Mouse (Mus musculus) lung, postnatal 25 days (tissue): ENCODE results near the gene Clpp.

Experiments used
- DNase-seq: peaks from one replicate; pipeline ENCODE4 v3.0.0; 2022; ENCODE audit warnings: low spot score

Clpp gene

DNA sequence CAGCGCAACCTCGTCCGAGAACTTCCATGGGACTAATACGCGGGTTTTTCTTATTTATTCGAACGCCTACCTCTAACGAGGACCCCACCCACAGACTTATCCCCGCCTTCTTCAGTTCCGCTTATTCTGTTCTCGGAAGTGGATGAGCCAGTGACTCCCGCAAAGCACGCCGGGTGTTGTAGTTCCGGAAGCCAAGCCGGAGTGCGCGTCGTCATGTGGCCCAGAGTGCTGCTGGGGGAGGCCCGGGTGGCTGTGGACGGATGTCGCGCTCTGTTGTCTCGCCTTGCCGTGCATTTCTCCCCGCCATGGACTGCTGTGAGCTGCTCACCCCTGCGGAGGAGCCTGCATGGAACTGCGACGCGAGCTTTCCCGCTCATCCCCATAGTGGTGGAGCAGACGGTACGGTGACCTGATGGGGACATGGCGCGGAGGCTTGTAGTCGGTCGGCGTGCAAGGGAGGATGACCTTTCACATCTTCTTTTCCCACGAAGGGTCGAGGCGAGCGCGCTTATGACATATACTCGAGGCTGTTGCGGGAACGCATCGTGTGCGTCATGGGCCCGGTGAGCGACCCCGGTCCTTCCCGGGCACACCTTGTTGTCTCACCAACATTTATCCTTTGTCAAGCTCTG lies at the start of gene Clpp:
TSS of gene Clpp (plus strand) at position 191 of the 632 bp plus-strand sequence.
- peak; percentile 98 for DNase-seq

DNA sequence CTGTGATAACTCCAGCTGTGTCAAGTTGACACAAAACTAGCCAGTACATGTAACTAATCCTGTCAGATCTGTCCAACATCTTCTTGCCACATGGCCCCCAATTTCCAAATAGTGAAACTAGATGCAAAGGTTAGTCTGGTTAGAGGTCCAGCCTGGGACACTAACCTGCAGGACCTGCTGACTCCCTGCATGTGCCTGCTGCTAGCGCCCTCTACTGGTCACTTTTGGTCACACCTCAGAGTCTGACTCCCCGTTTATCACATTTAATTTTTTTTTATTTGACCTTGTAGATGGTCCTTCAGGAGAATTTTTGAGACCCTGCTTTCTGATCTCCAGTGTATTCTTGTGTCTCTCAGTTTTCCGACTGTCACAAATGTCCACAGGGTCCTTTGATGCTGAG lies 39.2 kb upstream of the Clpp start:
- DNase-seq: peak; percentile 64

DNA sequence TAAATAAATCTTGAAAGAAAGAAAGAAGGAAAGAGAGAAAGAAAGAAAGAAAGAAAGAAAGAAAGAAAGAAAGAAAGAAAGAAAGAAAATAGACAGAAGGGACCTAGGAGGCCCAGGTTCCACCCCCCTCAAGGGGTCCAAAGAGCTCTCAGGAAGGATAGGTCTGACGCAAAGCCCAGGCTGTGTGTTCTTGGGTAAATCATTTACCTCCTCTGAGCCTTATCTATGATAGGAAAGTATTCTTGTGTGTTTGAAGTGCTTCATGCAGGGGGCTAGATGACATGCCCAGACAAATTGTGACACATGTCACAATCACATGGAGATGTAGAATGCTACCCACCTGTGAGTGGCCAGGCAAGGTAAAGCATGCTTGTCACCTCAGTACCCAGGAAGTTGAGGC lies 37.5 kb upstream of the Clpp start:
- DNase-seq: no peak

DNA sequence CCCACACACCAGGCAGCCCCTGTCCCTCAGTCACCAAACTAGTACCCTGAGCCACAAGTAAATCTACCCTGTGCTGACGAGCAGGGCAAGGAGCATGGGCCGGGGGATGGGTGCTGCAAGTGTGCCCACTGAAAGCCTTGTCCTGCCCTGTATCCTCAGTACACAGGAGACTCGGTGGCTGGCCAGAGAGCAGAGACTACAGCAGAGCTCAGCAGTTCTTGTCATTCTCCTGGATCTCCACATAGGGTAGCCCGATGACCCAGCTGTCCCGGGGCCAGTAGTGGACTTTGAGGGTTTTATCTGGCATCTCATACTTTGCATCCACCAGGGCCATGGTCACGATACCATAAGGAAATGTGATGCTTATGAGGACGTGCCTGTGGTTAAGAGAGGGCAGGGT lies 35.2 kb upstream of the Clpp start:
- DNase-seq: no peak

DNA sequence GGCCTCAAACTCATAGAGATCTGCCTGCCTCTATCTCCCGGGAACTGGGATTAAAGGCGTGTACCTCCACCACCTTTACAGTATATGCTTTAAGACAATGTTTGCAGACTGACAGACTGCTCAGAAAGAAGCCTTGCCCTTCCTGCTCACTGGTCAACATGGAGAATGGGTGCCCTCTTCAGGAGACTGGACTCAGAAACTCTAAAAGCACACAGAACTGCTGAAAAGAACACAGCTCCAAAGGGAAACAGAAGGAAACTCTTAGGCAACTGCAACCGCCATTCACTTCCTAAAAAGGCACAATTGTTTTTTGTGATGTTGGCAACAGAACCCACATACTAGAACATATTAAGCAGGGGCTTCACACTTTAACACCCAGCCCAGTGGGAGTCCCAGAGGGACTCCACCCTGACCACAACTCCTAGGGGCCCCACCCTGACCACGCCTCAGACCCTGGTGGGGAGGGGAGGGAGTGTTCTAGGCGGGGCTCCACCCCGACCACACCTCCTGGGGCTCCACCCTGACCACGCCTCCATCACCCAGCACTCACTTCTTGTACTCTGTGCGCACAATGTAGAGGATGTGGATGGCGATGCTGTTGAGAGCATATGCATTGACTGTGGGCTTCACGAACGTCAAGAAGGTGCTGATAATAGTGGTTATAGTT lies 32.2 kb upstream of the Clpp start:
- DNase-seq: peak; percentile 24

DNA sequence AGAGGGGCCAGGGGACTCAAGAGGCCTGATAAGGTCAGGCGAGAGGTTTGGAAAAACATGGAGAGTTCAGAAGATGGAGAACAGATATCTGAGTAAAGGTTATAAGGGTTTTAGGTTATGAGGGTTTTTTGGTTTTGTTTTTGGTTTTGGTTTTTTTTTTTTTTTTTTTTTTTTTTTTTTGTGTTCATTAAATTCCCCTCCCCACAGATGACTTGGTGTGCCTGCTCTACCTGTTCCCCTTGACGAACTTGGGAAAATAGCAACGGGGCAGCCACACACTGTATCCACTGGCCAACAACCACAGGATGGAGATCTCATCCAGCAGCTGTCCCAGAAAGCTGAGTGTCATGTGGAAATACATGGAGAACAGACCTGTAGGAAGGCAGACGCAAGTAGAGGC lies 31.4 kb upstream of the Clpp start:
- no peak for DNase-seq

DNA sequence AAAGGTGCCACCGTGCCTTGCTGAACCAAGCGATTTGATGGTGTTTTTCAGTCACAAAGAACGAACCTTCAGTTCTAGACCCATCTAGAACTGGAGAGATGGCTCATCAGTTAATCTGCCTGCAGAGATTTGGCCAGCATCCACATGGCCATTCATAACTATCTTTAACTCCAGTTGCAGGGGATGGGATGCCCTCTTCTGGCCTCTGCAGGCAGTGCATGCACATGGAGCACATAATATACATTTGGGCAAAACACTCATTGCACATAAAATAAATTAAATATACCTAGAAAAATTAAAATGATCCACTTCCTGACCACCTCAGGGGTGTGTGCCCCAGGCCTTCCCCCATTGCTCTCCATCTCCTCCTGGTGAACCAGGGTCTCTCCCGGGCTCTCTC lies 28.2 kb upstream of the Clpp start:
- DNase-seq: no peak

DNA sequence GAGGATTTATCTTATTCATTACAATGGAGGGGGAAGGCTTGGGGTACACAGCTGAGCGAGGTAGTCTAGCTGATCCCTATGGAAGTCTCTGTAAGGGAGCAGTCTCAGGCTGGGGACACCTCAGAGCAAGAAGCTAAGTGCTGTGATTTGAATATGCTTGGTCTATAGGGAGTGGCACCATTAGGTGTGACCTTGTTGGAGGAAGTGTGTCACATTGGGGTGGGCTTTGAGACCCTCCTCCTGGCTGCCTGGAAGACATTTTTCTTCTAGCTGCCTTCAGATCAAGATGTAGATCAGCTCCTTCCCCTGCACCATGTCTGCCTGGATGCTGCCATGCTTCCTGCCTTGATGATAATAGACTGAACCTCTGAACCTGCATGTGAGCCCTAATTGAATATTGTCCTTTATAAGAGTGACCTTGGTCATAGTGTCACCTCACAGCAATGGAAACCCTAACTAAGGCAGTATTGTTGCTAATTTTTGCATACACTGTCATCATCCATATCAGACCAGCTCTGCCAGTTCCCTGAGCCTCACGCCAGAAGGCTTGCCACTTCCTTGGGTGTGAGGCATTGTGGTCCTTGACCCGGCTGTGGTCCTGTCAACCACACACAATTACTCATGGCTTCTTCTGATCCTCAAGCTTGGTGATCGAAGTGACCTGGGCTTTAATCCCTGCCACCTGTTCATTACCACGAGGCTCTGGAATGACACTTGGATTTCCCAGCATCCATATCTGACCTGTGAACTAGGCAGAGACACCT lies 27.3 kb upstream of the Clpp start:
- no peak for DNase-seq

DNA sequence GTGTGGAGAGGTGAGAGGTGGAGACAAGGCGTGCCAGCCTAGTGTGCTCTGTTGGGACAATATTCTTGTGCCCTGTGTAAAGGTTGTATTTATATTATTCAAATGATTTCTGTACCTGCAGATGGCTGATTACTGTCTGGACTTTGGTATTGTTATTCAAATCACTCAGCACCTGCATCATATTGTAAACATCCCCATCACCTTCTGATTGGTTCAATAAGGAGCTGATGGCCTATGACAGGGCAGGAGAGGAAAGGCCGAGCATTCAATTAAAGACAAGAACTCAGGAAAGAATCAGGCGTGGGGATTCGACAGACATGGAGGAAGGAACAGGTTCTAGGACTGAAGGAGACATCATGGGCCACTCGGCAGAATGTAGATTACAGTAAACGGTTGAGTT lies 26.5 kb upstream of the Clpp start:
- no peak for DNase-seq

DNA sequence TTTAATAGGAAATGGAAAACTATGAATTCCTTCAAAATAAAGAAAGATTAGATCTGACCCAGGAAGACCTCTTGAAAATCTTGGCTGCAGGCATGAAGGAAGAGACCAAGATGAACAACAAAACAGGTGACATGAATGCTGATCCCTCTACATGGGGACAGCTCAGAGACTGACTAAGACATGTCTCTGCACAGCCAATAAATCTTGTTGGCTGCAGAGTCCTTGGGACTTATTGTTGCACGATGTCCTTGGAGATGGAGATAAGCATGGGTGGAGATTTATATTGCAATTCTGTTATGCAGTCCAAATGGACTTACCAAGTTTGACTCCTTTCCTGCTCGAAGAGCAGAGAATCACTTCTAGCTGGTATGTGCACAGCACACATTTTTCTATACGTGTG lies 20.8 kb upstream of the Clpp start:
- DNase-seq: no peak

DNA sequence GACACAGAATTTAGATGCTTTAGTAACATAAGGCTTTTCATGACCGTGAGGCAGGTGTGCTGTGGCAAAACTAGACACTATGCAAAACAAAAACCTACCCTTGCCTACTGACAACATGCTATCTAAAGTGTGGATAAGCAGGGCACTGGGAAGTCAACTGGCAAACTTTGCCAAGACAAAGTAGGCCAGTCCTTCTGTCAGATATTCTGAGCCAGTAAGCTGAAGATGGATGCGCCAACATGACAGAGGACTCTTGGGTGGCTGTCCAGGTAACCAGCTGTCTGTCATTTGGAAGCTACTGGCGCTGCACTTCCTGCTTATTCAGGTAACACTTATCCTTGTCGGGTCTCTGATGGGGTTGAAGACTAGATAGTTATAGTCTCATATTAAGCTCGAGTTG lies 20.0 kb upstream of the Clpp start:
- DNase-seq: no peak

DNA sequence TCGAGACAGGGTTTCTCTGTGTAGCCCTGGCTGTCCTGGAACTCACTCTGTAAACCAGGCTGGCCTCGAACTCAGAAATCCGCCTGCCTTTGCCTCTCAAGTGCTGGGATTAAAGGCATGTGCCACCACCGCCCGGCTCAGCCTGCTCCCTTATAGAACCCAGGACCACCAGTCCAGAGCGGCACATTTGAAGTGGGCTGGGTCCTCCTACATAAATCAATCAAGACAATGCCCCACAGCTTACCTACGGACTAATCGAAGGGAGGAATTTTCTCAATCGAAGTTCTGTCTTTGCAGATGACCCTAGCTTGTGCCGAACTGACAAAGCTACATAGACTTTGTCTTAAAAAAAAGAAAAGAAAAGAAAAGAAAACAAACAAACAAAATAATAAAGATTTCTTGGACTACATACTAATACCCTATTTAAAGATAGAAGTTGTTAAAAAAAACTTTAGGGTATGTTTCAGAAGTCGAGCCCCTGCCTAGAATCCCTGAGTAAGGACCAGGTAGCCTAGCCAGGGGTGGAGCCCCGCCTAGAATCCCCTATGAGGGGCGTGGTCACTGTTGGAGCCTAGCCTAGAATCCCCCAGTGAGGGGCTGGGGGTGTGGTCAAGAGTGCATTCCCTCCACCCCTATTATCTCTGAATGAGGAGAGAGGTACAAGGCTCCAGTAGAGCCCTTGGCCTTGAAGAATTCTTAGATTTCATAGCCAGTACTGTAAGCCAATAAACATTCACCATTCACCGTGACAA lies 16.0 kb upstream of the Clpp start:
- no peak for DNase-seq

DNA sequence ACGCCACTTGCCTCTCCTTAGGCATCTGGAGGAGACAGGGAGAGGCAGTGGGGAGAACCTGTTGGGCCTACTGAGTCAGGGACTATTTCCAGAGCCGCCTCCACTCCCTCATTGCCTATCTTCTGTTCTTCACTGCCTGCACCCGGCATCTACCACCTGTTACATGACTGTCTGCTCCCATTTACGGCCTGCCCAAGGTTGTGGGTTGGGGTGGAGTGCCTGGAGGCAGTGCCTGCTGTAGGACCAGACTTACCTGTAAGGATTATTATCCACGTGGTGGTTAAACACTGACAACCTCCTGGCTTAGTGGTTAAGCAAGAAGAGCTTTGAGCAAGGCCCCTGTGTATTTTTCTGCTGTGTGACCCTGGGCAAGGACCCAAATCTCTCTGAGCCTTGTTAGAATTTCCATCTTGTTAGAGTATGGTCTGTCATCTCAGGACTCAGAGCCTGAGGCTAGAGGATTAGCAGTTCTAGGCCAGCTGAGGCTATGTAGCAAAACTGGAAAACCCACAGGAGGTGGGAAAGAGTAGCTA lies 15.3 kb upstream of the Clpp start:
- DNase-seq: no peak

DNA sequence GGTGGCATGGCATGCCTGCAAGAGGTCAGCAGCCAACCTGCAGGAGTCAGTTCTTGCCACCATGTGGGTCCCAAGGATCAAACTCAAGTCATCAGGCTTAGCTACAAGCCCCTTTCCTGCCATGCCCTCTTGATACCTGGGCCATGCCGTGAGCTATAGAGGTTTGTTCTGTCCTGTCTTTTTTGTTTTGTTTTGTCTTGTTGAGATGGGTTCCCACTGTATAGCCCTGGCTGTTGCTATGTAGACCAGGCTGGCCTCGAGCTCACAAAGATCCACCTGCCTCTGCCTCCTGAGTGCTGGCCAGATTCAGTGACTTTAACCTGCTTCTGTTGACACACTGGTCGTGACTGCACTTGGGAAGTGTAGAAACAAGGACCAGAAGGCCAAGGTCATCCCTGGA lies 14.7 kb upstream of the Clpp start:
- DNase-seq: no peak

DNA sequence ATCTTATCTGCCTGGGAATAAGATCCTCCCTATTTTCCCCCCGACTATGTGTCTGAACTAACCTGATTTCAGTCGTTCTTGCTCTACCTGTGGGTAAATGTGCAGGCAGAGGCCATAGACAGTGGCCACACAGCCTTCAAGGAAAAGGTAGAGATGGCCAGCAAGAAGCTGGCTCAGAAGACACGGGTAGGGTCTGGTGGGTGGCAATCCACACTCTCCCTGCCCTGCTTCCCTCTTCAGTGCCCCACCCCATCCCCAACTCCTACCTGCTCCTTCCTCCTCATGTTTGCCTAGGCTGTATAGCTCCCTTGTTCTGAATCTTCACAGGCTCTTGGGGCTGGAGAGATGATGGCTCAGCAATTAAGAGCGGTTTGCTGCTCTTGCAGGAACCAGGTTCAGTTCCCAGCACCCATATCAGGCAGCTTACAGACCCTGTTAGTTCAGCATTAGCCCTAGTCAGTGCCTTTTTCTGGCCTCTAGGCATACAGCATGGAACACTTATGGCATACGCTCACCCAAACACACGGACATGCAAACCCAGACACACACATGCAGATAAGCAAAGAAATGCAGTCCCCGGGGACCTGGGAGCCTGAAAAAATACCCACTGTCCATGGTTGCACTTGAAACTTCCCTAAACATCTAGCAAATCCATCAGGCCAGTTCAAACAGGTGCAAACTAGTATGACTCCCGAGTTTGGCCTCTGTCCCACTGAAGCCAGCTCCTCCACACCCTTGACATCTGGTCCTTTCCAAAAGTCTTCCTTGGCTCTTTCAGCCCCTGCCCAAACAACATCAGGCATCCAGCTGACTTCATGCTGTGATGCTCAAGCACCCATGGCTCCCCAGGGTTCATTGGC lies 13.3 kb upstream of the Clpp start:
- no peak for DNase-seq

DNA sequence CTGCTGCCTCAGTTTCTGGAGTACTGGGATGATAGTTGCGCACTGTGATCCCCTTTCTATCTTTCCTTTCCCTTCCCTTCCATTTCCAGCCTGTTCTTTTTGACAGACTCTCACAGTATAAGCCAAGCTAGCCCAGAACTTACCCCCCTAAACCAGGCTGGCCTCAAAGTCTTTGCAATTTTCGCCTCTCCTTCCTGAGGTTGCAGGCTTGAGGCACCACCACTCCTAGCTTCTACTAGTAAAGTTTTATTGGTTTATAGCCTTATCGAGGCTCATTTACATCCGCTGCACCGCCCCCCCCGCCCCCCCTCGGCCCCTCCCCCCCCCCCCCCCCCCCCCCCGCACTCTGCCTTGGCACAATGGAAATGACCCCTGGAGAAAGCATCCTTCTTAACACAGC lies 10.6 kb upstream of the Clpp start:
- no peak for DNase-seq

DNA sequence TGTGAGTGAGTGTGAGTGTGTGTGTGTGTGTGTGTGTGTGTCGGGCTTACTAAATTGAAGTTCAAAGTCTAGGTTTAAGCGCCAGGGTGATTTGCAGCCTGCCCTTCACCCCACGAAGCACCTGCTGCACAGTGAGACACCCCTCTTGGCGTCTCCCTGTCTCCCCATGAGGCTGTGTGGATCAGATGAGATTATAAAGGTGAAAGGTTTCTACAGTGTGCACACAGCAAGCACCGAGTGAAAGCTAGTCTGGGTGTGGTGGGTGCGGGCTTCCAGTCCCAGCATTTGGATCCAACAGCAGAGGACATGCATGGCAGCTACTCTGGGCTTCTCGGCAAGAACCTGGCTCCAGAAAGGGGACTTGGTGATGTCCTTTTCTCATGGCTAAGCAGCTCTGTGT lies 9.1 kb upstream of the Clpp start:
- DNase-seq: no peak

DNA sequence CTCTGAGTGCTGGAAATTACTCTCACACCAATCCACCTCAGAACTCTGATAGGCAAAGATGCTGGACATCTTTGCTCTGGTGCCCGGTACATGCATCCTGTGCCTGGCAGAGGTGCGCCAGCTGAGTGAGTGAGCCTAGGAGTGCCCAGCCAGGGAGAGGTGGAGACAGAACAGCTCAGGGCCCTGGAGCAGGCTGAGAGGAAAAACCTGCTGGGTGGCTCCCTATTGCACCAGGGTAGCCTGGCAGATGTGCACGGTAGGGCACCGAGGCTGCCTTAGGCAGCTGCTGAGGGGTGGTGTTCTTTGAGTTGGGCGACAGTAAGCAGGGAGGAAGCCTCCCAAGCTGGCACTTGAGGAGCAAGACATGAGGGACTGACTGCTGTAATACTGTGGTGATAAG lies 8.1 kb upstream of the Clpp start, which contains the start of gene Acer1:
TSS of gene Acer1 (minus strand) at position 114 of the 400 bp plus-strand sequence.
- no peak for DNase-seq

DNA sequence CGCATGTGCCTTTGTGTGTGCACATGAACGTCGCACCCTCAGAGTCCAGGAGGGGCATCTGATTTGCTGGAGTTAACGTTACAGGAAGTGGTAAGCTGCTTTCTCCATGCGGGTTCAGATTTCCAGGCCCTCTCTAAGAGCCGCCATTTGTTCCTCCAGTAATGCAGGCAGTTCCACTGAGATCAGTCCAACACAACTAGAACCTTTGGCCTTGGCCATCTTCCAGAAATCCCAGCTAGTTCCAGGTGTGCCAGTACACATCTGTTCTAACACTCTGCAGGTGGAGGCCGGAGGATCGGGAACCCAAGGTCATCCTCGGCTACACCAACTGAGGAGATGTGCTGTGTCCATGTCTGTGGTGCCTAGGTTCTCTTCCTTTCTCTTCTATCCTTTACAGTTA lies 5.2 kb upstream of the Clpp start:
- no peak for DNase-seq

DNA sequence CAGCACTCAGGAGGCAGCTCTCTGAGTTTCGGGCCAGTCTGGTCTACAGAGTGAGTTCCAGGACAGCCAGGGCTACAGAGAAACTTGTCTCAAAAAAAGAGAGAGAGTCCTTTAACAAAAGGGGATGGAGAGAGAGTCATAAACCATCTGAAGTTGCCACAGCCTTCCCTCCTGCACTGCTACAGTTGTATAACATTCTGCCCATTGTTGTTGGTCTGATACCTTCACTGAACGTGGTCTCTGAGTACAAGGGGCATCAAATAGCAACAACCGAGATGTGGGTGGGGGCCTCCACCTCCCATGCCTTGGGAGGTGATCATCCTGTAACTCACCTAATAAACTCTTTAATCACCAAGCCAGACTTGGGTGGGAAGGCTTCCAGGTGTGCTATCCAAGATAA lies 4.4 kb upstream of the Clpp start:
- DNase-seq: no peak

DNA sequence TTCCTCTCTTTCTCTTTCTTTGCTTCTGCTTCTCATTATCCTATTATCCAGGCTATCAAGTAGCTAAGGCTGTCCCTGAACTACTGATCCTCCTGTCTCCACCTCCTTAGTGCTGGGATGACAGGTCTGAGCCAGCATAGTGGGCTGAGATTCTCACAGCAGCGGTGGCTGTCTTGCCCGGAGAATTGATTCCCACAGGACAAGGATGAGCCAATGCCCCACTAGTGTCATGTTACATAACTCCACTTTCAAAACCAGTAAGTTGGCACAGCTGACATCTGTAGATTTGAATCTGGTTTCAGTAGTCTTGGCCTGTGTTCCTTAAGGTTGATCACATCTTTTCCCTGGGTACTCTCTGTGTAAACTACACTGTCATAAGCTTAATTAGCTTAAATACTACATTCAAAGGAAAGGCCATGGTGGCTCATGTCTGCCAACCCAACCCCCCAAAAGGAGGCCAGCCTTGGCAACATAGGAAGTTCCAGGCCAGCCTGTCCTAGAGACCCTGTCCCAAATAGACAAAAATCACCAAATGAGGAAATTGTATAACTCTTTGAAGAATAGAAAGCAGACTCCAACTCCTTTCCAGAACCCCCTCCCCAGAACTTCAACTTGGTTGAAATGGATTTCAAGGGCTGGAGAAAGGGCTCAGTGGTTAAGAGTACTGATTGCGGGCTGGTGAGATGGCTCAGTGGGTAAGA lies 3.9 kb upstream of the Clpp start:
- no peak for DNase-seq
